Mouse (Mus musculus) ES-Bruce4 (cell line): Measurements from ENCODE around the gene Prr15l.

ENCODE experiments used
- CTCF ChIP-seq: IDR thresholded peaks from one replicate; pipeline ENCODE4 v1.8.1; 2011; ENCODE audit warnings: low read depth, low read length
- POLR2A ChIP-seq: IDR thresholded peaks from one replicate; pipeline ENCODE4 v1.8.1; 2011; ENCODE audit warnings: low read length; ENCODE audit not compliant: insufficient read depth

- TF ChIP-seq POLR2A (no peak), CTCF (no peak)
These were observed 28.2 kb upstream of the Prr15l start for GRCm38 (mm10) chr11:96899449-96900306.
